Mouse (Mus musculus): ENCODE results near the gene Zfp825.
"Not testable (repeated sequence)": the region's sequence is repeated elsewhere in the genome, so short reads cannot be mapped to it uniquely, and the experiment has no call there.

DNA sequence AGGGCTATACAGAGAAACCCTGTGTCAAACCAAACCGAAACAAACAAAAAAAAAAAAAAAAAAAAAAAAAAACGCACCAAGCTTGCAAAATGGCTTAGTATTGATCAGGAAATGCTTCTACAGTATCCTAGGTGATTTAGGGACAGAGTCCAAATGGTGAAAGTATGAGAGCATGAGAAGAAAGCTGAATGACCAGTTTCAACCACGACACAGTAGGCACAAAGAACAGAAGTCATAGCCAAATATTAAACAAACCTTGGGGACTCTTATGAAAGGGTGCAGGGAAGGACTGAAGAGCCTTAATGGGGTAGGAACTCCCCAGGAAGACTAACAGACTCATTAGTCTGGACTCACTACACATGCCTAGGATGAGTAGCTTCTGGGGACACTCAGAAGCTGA, 9.5 kb downstream of the Zfp825 start:
- not testable (repeated sequence) for TF ChIP-seq CTCF (conservative IDR thresholded peaks at IDR 0.05; ENCODE audit: low read length); POU5F1 (IDR thresholded peaks at IDR 0.05; ENCODE audit: borderline replicate concordance, low read length); NANOG (IDR thresholded peaks at IDR 0.05; ENCODE audit: borderline replicate concordance, low read length)
